Mouse (Mus musculus) hindbrain, embryonic 10.5 days (tissue): ENCODE data around the gene Gm3072. TPM values are rescaled to one million over a fixed set of nuclear protein-coding genes. Genes with fewer than 3 reads are reported as not detected.
"Not testable (repeated sequence)": the region's sequence is repeated elsewhere in the genome, so short reads cannot be mapped to it uniquely, and the experiment has no call there.

ENCODE experiments used
- DNase-seq: peaks from one replicate; pipeline ENCODE4 v3.0.0-alpha.2; 2017; ENCODE audit warnings: low spot score
- H3K27ac ChIP-seq: fragments of 300-500 bp; sonication (generic); 2 replicates; pipeline ENCODE4 v1.5.1; 2016; ENCODE audit warnings: mild to moderate bottlenecking, moderate library complexity
- H3K27me3 ChIP-seq: fragments of 300-500 bp; sonication (generic); 2 replicates; pipeline ENCODE4 v1.6.1; 2016; ENCODE audit warnings: mild to moderate bottlenecking; ENCODE audit not compliant: poor library complexity, insufficient read depth, severe bottlenecking
- H3K36me3 ChIP-seq: fragments of 300-500 bp; sonication (generic); 2 replicates; pipeline ENCODE4 v1.6.1; 2016; ENCODE audit warnings: mild to moderate bottlenecking, moderate library complexity
- H3K4me1 ChIP-seq: fragments of 300-500 bp; sonication (generic); replicated peaks from 2 replicates; pipeline ENCODE4 v1.6.1; 2016; ENCODE audit warnings: mild to moderate bottlenecking
- H3K4me3 ChIP-seq: fragments of 300-500 bp; sonication (generic); 2 replicates; pipeline ENCODE4 v1.5.1; 2016; ENCODE audit warnings: mild to moderate bottlenecking, moderate library complexity
- H3K9me3 ChIP-seq: fragments of 300-500 bp; sonication (generic); 2 replicates; pipeline ENCODE4 v1.6.1; 2016; ENCODE audit warnings: mild to moderate bottlenecking, moderate library complexity
- WGBS: fragments of 180-500 bp; shearing (Covaris S2); methylation state at CpG from one replicate; pipeline ENCODE4 v1.1.7; 2016; 5-methylcytosine and 5-hydroxymethylcytosine counted together
- polyA plus RNA-seq: library from polyadenylated mRNA; unstranded; fragments of >200 nt; fragmentation: Nextera tagmentation; extraction: Ambion mirVana; gene quantifications from 2 replicates; pipeline ENCODE4 v1.2.1, GENCODE M21; 2016

Gene Gm3072
- polyA plus RNA-seq: not detected in 2 replicates

DNA sequence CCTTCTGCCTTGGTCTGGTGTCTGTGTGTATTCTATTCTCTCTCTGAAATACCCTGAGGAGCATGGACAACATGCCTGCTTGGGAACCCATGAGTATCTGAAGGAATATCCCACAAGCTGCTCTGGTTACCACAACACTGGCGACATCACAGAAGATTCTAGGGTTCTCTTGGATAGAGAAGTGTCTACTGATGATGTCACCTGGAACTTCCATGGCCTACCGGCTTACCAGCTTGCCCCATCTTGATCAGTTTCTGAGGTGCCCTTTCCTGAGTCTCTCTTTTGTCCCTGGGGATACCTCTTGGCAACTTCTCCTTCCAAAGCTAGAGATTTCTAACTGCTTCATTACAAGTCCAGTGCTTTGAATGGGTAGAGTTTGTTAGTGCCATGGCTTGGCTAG, at the start of gene Gm3072:
Gene Gm3072 (minus strand): TSS at position 101 of the 400 bp plus-strand sequence.
- DNase-seq, H3K27ac ChIP-seq, H3K36me3 ChIP-seq, H3K27me3 ChIP-seq, H3K4me1 ChIP-seq, H3K4me3 ChIP-seq, H3K9me3 ChIP-seq: not testable (repeated sequence)
- WGBS: 85% methylated on average over 1 of the region's 2 CpGs

- H3K9me3 ChIP-seq, H3K4me3 ChIP-seq, H3K27ac ChIP-seq, DNase-seq, H3K27me3 ChIP-seq, H3K4me1 ChIP-seq, H3K36me3 ChIP-seq: not testable (repeated sequence)
- 92% methylated on average over 2 of the region's 2 CpGs for WGBS
Observed at GRCm38 (mm10) chr14:41648176-41648575, 23.8 kb upstream of the Gm3072 start.

DNA sequence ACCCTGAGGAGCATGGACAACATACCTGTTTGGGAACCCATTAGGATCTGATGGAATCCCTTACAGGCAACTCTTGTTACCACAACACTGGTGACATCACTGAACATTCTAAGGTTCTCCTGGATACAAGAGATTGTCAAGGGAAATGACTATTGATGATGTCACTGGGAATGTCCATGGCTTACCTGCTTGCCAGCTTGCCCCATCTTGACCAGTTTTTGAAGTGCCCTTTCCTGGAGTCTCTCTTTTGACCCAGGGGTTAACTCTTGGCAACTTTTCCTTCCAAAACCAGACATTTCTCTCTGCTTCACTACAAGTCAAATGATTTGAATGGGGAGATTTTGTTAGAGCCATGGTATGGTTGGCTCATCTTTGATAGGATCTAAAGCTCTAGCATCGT, 22.0 kb upstream of the Gm3072 start, which contains the start of gene Gm3676:
Gene Gm3676 (minus strand): TSS at position 101 of the 400 bp plus-strand sequence.
- not testable (repeated sequence) for DNase-seq, H3K4me3 ChIP-seq, H3K4me1 ChIP-seq, H3K9me3 ChIP-seq, H3K27ac ChIP-seq, H3K27me3 ChIP-seq, H3K36me3 ChIP-seq
- WGBS: no CpG with 5 or more reads among the region's 1 CpGs

GRCm38 (mm10) chr14:41630144-41630543, 5.7 kb upstream of the Gm3072 start:
- not testable (repeated sequence) for H3K27me3 ChIP-seq, DNase-seq, H3K4me3 ChIP-seq, H3K4me1 ChIP-seq, H3K36me3 ChIP-seq, H3K9me3 ChIP-seq, H3K27ac ChIP-seq
- 95% methylated on average over 10 of the region's 11 CpGs for WGBS

DNA sequence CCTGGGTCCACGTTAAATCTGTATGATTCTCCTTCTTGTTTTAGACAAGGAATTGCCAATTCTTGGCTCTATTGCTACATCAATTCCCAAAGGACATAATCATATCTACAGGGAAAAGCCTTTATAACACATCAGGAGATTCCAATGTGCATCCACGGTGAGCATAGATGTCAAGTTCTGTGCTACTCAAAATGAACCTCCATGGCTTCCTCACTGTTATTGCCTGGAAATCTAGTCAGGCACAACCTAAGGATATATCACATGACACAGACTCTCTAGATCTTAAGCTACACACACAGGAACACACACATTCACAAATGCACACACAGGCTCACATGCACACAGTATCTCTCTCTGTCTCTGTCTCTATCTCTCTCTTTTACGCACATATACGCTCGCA, 1.9 kb downstream of the Gm3072 start:
- not testable (repeated sequence) for DNase-seq, H3K27ac ChIP-seq, H3K4me1 ChIP-seq, H3K4me3 ChIP-seq, H3K9me3 ChIP-seq, H3K36me3 ChIP-seq, H3K27me3 ChIP-seq
- WGBS: 96% methylated on average over 5 of the region's 5 CpGs

GRCm38 (mm10) chr14:41610690-41611089, 13.7 kb downstream of the Gm3072 start:
- not testable (repeated sequence) for DNase-seq, H3K36me3 ChIP-seq, H3K4me3 ChIP-seq, H3K9me3 ChIP-seq, H3K4me1 ChIP-seq, H3K27ac ChIP-seq, H3K27me3 ChIP-seq
- 83% methylated on average over 1 of the region's 1 CpGs for WGBS

DNA sequence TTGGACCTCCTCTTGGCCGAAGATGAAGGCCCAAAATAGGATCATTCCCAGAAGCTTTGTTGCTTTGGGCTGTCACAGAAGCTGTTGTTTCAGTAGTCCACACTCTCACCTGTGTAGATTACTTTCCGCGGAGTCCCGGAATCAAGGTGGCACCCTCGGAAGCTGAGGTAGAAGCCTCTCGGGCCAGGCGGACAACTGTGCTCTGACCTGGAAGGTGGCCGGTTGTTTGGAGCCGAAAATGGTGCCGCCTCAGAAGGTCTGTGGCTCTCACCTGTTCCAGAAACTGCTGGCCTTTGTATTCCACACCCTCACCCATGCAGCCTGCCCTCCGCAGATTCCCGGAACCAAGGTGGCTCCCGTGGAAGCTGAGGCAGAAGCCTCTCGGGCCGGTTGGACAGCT, 23.5 kb downstream of the Gm3072 start:
- 92% methylated on average over 15 of the region's 15 CpGs for WGBS
- H3K4me1 ChIP-seq, H3K27ac ChIP-seq, H3K27me3 ChIP-seq, DNase-seq, H3K36me3 ChIP-seq, H3K9me3 ChIP-seq, H3K4me3 ChIP-seq: not testable (repeated sequence)

DNA sequence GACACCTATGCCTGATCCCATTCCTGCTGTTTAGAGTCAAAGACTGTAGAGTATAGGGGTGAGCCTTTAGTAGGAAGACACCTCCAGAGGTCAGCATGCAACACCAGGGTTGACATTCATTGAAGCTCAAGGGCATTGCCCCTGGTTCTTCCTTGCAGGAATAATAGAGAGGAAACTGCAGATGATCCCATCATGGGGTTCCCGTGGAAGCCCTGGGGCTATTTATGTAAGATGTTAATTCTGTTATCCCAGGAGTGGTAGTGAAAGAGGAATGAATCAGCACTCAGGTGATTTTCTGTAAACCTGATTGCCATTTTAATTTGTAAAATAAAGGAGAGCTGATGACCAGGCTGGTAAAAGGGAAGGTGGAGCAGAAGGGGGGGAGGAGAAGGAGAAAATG, 38.1 kb downstream of the Gm3072 start:
- DNase-seq, H3K27me3 ChIP-seq, H3K4me1 ChIP-seq, H3K4me3 ChIP-seq, H3K27ac ChIP-seq, H3K36me3 ChIP-seq, H3K9me3 ChIP-seq: not testable (repeated sequence)
- 79% methylated on average over 1 of the region's 1 CpGs for WGBS

GRCm38 (mm10) chr14:41572911-41573310, 51.5 kb downstream of the Gm3072 start, which contains the start of gene 1700049E17Rik2:
1700049E17Rik2 (plus strand) TSS chr14:41573211.
- not testable (repeated sequence) for DNase-seq, H3K36me3 ChIP-seq, H3K4me1 ChIP-seq, H3K4me3 ChIP-seq, H3K27ac ChIP-seq, H3K27me3 ChIP-seq, H3K9me3 ChIP-seq
- no CpG with 5 or more reads among the region's 1 CpGs for WGBS

Other genes starting within 250 kb of the Gm3072 start
- gene Gm7945, start 238.2 kb downstream of the Gm3072 start, polyA plus RNA-seq: not detected in 2 replicates
- not detected in 2 replicates for gene Gm6482, start 216.3 kb downstream of the Gm3072 start, polyA plus RNA-seq
- gene Gm7954, start 171.1 kb downstream of the Gm3072 start, polyA plus RNA-seq: not detected in 2 replicates
- not detected in 2 replicates for gene Gm3486, start 135.1 kb downstream of the Gm3072 start, polyA plus RNA-seq
- not detected in 2 replicates for gene Gm7970, start 69.0 kb downstream of the Gm3072 start, polyA plus RNA-seq
- gene 1700049E17Rik2, start 51.4 kb downstream of the Gm3072 start, polyA plus RNA-seq: not detected in 2 replicates
- not detected in 2 replicates for gene Gm3676, start 21.9 kb upstream of the Gm3072 start, polyA plus RNA-seq
- gene Gm8068, start 77.3 kb upstream of the Gm3072 start, polyA plus RNA-seq: not detected in 2 replicates
- not detected in 2 replicates for gene Gm7929, start 126.0 kb upstream of the Gm3072 start, polyA plus RNA-seq
- gene Gm47189, start 147.8 kb upstream of the Gm3072 start, polyA plus RNA-seq: not detected in 2 replicates